Mouse (Mus musculus) brain, embryonic 14.5 days (tissue): ENCODE data around the gene Kap. TPM values are rescaled to one million over a fixed set of nuclear protein-coding genes. Genes with fewer than 3 reads are reported as not detected.
A peak's percentile ranks its signal among the peaks of the same experiment; 100 is the strongest.
"Not testable (repeated sequence)": the region's sequence is repeated elsewhere in the genome, so short reads cannot be mapped to it uniquely, and the experiment has no call there.

Experiments used
- DNase-seq: peaks from one replicate; pipeline ENCODE4 v3.0.0-alpha.2; 2011; ENCODE audit warnings: low read depth
- CTCF ChIP-seq: fragments of 200-500 bp; IDR thresholded peaks from 2 replicates; pipeline ENCODE4 v1.5.1; 2012; ENCODE audit warnings: inconsistent platforms, mild to moderate bottlenecking, moderate library complexity, borderline replicate concordance; ENCODE audit not compliant: insufficient read depth, insufficient read length; ENCODE audit errors: extremely low read depth
- POLR2A ChIP-seq: fragments of 200-500 bp; IDR thresholded peaks from 2 replicates; pipeline ENCODE4 v1.6.1; 2012; ENCODE audit warnings: mild to moderate bottlenecking, inconsistent platforms, borderline replicate concordance; ENCODE audit not compliant: poor library complexity, insufficient read depth, insufficient read length, severe bottlenecking; ENCODE audit errors: extremely low read depth
- polyA plus RNA-seq: library from polyadenylated mRNA; depleted of rRNA; stranded (reverse); fragments of >200 nt; gene quantifications from 2 replicates; pipeline ENCODE4 v1.2.3, GENCODE M21; 2012; rRNA removed

The Kap gene
- not detected in 2 replicates for polyA plus RNA-seq

DNA sequence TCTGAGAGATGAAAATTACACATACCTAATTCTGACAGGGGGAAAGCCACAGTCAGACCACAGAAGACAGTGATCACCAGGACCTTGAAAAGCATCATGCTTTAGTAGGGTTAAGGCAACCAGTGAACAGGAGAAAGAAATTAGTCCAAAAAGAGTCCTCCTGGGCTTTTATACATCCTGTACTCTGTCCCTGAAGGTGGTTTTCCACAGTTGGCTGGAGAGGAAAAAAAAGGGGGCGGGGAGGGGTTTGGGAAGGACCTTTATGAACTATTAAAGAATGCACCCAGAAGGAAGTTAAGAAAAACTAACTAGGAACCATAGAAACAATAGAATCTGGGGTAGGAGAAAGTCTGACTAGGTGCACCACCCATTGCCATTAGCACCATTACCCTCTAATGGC is at the start of gene Kap:
Gene Kap (minus strand): TSS at position 237 of the 400 bp plus-strand sequence.
- TF ChIP-seq CTCF (no peak), POLR2A (no peak)
- DNase-seq: no peak

- no peak for DNase-seq
- TF ChIP-seq POLR2A (no peak), CTCF (no peak)
Measured at GRCm38 (mm10) chr6:133885871-133886415, 32.4 kb upstream of the Kap start.

- TF ChIP-seq POLR2A: no peak
- TF ChIP-seq CTCF: no peak
- no peak for DNase-seq
Measured at GRCm38 (mm10) chr6:133883446-133883985, 30.0 kb upstream of the Kap start.

DNA sequence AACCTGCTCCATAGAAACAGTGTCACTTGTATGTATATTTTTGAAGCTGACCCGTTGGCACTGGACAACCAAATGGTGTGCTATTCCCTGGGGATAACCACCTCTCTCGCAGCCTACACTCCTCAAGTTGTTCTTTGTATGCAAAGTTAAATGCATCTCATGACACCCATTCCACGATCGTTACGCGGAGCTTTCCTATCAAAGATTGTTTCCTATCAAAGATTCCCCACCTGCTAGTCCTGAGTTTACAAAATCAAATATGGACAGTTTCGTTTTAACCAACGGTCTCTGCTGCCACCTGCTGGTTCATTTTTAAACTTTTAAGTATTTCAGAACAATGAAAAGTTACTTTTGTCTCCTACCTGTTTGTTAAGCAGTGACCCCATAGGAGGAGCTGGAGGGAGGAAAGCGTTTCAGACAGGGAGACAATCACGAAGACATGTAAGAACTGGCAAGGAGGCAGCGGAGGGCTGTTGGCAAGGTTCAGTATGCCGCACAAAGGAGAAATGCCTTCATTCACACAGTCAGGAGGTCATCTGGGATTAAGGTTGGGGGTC is 22.4 kb upstream of the Kap start:
- TF ChIP-seq CTCF: peak; percentile 25; the same call in 1 of the 2 replicates
- no peak for TF ChIP-seq POLR2A
- peak; percentile 75 for DNase-seq

DNA sequence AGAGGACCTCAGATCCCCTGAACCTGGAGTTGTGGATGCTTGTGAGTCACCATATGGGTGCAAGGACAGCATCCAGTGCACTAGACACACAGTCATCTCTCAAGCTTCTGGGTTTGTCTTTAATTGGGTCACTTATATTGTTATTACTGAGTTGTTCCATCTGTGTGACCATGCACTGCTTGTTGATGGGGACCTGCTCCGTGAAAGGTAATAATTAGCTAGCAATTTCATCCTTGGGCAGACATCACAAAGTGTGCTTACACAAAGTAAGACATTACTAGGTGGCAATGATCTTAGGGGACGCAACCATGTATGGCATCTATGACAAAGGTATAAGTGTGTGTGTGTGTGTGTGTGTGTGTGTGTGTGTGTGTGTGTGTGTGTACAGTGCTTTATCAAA is 19.1 kb upstream of the Kap start:
- TF ChIP-seq POLR2A: no peak
- TF ChIP-seq CTCF: no peak
- no peak for DNase-seq

GRCm38 (mm10) chr6:133871131-133871530 is 17.6 kb upstream of the Kap start:
- TF ChIP-seq POLR2A: no peak
- no peak for DNase-seq

DNA sequence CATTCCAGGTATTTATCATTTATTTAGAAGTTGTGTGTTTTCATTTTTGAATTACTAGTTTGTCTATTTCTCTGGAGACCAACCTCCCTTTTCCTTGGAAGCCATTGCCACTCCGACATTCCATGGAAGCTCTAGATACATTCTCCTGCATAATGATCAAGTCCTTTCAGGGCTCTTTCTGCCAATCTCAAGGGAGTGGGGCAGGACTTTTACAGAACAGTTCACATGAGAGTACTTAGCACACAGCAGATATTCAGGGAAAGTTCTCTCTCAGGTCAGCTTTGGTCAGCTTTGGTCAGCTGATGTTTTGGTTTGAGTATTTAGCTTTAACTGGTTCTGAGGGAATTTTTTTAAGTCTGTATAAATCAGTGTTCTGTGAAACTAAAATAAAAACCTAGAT is 14.8 kb upstream of the Kap start:
- TF ChIP-seq CTCF (no peak), POLR2A (no peak)
- DNase-seq: no peak

DNA sequence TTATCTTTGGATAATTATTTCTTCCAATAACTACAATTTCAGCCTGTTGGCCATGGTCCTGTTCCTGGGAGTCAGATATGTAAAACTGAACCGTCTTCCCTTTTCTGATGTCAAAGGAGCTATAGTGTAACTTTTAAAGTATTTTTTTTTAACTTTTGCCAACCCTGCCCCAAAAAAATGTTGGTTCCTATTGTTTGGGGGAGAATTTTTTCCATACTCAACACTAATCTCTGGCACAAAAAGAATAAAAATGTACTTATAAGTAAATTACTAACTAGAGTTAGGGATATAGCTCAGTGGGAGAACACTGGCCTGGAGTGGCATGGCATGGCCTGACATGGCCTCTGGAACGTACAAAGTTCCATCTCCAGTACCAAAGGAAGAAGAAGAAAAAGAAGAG is 2.3 kb upstream of the Kap start:
- TF ChIP-seq CTCF (no peak), POLR2A (no peak)
- DNase-seq: no peak

DNA sequence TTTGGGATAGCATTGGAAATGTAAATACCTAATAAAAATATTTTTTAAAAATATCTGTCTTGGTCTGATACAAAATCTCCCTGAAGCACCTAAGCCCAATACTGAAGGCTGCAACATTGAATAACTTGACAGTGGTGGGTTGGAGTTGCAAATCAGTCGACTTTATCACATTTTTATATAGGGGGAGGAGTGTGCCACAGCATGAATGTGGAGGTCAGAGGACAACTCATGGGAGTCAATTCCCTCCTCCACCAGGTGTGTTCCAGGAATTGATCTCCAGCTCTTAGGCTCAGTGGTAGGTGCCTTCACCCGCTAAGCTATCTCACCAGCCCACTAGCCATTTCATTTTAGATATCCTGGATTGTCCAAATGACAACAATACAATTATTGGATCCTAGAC is 4.2 kb downstream of the Kap start:
- no peak for DNase-seq
- TF ChIP-seq CTCF: no peak
- no peak for TF ChIP-seq POLR2A

- not testable (repeated sequence) for DNase-seq
Measured at GRCm38 (mm10) chr6:133848861-133849260, 4.7 kb downstream of the Kap start.

- not testable (repeated sequence) for DNase-seq
Measured at GRCm38 (mm10) chr6:133838296-133838995, 15.1 kb downstream of the Kap start.

- TF ChIP-seq POLR2A (no peak), CTCF (peak; percentile 33; the same call in 1 of the 2 replicates)
- DNase-seq: peak; percentile 1
Measured at GRCm38 (mm10) chr6:133812342-133812741, 41.2 kb downstream of the Kap start.

Other genes with a start within 250 kb of the Kap start
- 10.8 and 13.5 TPM in 2 replicates for gene Etv6, start 181.9 kb upstream of the Kap start, polyA plus RNA-seq